Mouse (Mus musculus) cerebellum, adult 2 months (tissue): ENCODE data around the gene Rpl13a.

ENCODE experiments used
- CTCF ChIP-seq: fragments of 200-500 bp; IDR thresholded peaks from 2 replicates; pipeline ENCODE4 v1.5.1; 2011; ENCODE audit warnings: low read depth, mild to moderate bottlenecking, control low read depth, low read length, moderate library complexity, borderline replicate concordance; ENCODE audit not compliant: insufficient read depth
- POLR2A ChIP-seq: fragments of 200-500 bp; IDR thresholded peaks from 2 replicates; pipeline ENCODE4 v1.6.1; 2011; ENCODE audit warnings: low read length, control low read depth, borderline replicate concordance; ENCODE audit not compliant: insufficient read depth

DNA sequence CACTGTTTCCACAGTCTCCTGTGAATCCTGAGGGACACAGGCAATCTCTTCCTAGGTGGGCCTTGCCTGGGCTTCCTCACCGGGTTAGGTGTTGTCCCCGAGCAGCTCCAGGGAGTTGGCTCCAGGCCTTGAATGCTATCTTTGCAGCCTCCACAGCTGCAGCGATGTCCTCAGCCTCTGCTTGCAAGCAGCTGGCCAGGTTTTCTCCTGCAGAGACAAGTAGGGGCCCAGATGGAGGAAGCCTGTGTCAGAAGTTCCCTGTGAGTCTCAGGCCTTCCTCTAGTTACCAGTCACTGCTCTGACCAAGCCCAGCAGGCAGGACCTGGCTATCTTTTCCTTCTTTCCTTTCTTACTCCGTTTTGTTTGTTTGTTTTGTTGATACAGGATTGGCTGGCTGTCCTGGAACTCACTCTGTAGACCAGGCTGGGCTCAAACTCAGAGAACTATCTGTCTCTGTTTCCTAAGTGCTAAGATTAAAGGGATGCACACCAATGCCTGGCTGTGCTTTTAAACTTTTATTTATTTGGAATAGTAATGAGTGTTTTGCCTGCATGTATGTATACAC lies 20.1 kb upstream of the Rpl13a start:
- TF ChIP-seq CTCF: no peak
- no peak for TF ChIP-seq POLR2A
